Mouse (Mus musculus) liver, postnatal 0 days (tissue): ENCODE results near the gene Zfp786.

Source experiments
- CTCF ChIP-seq: sonication (generic); IDR thresholded peaks from 2 replicates; pipeline ENCODE4 v1.5.1; 2016; ENCODE audit warnings: antibody characterized with exemption, low read depth
- EP300 ChIP-seq: IDR thresholded peaks from 2 replicates; pipeline ENCODE4 v1.6.1; 2016; ENCODE audit warnings: antibody characterized with exemption, low read depth, mild to moderate bottlenecking

DNA sequence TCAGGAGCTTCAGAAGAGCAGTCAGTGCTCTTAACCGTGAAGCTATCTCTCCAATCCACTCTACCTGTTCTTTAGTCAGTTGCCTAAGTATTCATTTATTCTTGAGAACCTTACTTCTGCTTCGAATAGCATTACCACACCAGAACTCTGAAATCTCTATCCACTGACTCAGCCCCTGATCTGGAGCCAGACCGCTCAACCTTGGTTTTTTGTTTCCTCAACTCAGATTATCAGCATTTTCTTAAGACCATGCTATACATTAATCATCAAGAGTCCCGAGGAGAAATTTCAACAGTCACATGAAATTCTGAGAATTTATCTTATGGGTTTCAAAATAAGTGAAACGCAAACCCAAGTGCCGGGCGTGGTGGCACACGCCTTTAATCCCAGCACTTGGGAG, 11.9 kb downstream of the Zfp786 start:
- no peak for TF ChIP-seq EP300
- TF ChIP-seq CTCF = no peak
